Comparison of ENCODE assay signal across 19 mouse cellular contexts in the genomic region with DNA sequence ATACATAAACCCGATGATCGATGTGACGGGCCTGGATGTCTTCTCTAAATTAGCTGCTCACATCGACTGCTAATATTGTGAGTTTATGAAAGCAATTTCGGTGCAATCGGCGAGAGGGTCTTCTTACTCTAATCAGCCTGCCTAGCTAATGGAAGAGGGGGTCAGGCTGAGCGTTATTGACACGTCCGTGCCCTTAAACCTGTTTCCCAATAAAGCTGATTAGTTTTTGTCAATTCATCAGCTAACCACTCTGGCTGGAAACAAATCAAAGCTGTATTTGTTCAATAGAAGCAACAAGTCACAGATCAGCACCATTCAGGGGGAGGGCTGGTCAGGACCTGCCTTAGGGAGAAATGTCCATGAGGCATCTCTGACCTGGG. TPM values are rescaled to one million over a fixed set of nuclear protein-coding genes. Genes with fewer than 3 reads are reported as not detected.
"Had no signal": no experiment of that assay in that cellular context is flagged by ENCODE, and none has a peak within 500 bp of the region (broad histone marks: within the 10 kb centered on the region; RNA-seq: fewer than 3 reads in every experiment).

No protein-coding gene starts in this region.

- H3K4me2 ChIP-seq: neural tube, embryonic 15.5 days had no signal

- H3K9me3 ChIP-seq: neural tube, embryonic 15.5 days had no signal

- H3K4me3 ChIP-seq: layer of hippocampus, adult 2 months; myocyte; neural tube, embryonic 15.5 days had no signal

- H3K9ac ChIP-seq: liver, embryonic 14.5 days; neural tube, embryonic 15.5 days had no signal

- DNase-seq: kidney, adult 18-20 months; lung, adult 18-20 months; right cerebral cortex, postnatal 4 days; spleen, adult 18-20 months; thymus, adult 18-20 months; thymus, postnatal 14 days had no signal

- H3K27ac ChIP-seq: layer of hippocampus, adult 2 months; liver, embryonic 14.5 days; neural tube, embryonic 15.5 days had no signal

- H3K36me3 ChIP-seq: neural tube, embryonic 15.5 days had no signal

RNA-seq across cellular contexts. Expression of a gene that starts 7.7 kb away (rescaled TPM):
- total RNA-seq: layer of hippocampus, adult 2 months; layer of hippocampus, postnatal 14 days; left cerebral cortex, adult 18-20 months; left cerebral cortex, postnatal 10 days; left cerebral cortex, postnatal 4 days; liver, adult 2 months; megakaryocyte-erythroid progenitor cell, adult 5-6 weeks had no signal
- polyA plus RNA-seq: kidney, embryonic 14.5 days; liver, adult 2 months; liver, embryonic 14.5 days; lung, embryonic 16.5 days; midbrain, embryonic 14.5 days; myocyte had no signal
